Mouse (Mus musculus) thymus, adult 2 months (tissue): ENCODE data around the gene Dapp1.

Experiments used
- CTCF ChIP-seq: fragments of 200-500 bp; IDR thresholded peaks from 2 replicates; pipeline ENCODE4 v1.5.1; 2012; ENCODE audit warnings: mild to moderate bottlenecking, control low read depth, low read length, moderate library complexity, borderline replicate concordance; ENCODE audit not compliant: control insufficient read depth, poor library complexity, insufficient read depth; ENCODE audit errors: extremely low read depth
- POLR2A ChIP-seq: fragments of 200-500 bp; IDR thresholded peaks from 2 replicates; pipeline ENCODE4 v1.6.1; 2012; ENCODE audit warnings: mild to moderate bottlenecking, low read length, control low read depth, moderate library complexity; ENCODE audit not compliant: control insufficient read depth, poor library complexity, insufficient read depth; ENCODE audit errors: extremely low read depth

- TF ChIP-seq POLR2A (no peak), CTCF (no peak)
These were observed 31.0 kb downstream of the Dapp1 start for GRCm38 (mm10) chr3:137950191-137950885.
